Mouse (Mus musculus) midbrain, embryonic 12.5 days (tissue): ENCODE results near the gene Cmas. TPM values are rescaled to one million over a fixed set of nuclear protein-coding genes. Genes with fewer than 3 reads are reported as not detected.

Source experiments
- ATAC-seq: fragments of 200-750 bp; cut with Nextera tagmentation; 2 replicates; pipeline ENCODE4 v1.8.0; 2017; ENCODE audit warnings: low read depth, moderate TSS enrichment, moderate library complexity; ENCODE audit not compliant: low FRiP score
- H3K27ac ChIP-seq: fragments of 300-500 bp; sonication (generic); replicated peaks from 2 replicates; pipeline ENCODE4 v1.5.1; 2016; ENCODE audit warnings: mild to moderate bottlenecking
- H3K27me3 ChIP-seq: fragments of 300-500 bp; sonication (generic); 2 replicates; pipeline ENCODE4 v1.6.1; 2016; ENCODE audit warnings: mild to moderate bottlenecking
- H3K36me3 ChIP-seq: fragments of 300-500 bp; sonication (generic); 2 replicates; pipeline ENCODE4 v1.6.1; 2016
- H3K4me1 ChIP-seq: fragments of 300-500 bp; sonication (generic); 2 replicates; pipeline ENCODE4 v1.6.1; 2016
- H3K4me2 ChIP-seq: fragments of 300-500 bp; sonication (generic); replicated peaks from 2 replicates; pipeline ENCODE4 v1.6.1; 2016; ENCODE audit warnings: mild to moderate bottlenecking, moderate library complexity
- H3K4me3 ChIP-seq: fragments of 300-500 bp; sonication (generic); 2 replicates; pipeline ENCODE4 v1.5.1; 2016; ENCODE audit warnings: mild to moderate bottlenecking
- H3K9ac ChIP-seq: fragments of 300-500 bp; sonication (generic); replicated peaks from 2 replicates; pipeline ENCODE4 v1.6.1; 2016; ENCODE audit warnings: mild to moderate bottlenecking, moderate library complexity
- H3K9me3 ChIP-seq: fragments of 300-500 bp; sonication (generic); 2 replicates; pipeline ENCODE4 v1.6.1; 2016; ENCODE audit warnings: mild to moderate bottlenecking
- WGBS: fragments of 180-500 bp; shearing (Covaris S2); methylation state at CpG from one replicate; pipeline ENCODE4 v1.1.7; 2016; 5-methylcytosine and 5-hydroxymethylcytosine counted together
- polyA plus RNA-seq: library from polyadenylated mRNA; unstranded; fragments of >200 nt; fragmentation: Nextera tagmentation; extraction: Ambion mirVana; gene quantifications from 2 replicates; pipeline ENCODE4 v1.2.1, GENCODE M21; 2016

The Cmas gene
- polyA plus RNA-seq, result 138 and 143 TPM in 2 replicates

DNA sequence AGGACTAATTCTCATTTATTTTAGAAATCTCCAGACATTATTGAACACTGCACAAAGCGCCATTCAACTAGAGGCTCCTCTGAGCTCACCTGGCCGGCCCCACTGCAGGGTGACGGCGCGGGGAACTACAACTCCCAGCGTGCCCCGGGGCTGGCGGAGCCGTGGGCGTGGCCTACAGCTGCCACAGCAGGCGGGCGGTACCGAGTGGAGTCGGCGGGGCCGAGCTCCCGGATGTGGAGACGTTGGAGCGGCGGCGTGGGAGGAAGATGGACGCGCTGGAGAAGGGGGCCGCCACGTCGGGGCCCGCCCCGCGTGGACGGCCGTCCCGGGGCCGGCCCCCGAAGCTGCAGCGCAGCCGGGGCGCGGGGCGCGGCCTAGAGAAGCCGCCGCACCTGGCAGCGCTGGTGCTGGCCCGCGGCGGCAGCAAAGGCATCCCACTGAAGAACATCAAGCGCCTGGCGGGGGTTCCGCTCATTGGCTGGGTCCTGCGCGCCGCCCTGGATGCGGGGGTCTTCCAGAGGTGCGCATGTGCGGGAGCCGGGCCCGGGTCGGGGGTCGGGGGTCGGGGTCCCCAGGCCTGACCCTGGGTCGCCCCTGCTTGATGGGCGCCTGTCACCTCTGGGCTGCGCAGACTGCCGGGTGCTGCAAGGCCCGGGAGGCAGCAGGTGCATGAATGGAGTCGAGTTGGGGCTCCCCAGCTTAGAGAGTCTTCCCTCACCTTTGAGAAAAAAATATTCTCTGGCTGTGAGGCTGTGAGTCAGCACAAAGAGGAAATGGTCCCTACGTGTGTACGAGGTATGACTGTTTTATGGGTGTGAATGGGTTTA is at the start of gene Cmas:
Cmas (plus strand) TSS at position 180 of the 827 bp plus-strand sequence.
- H3K9ac ChIP-seq, result peak within 1 kb of the TSS; percentile 90
- peaks cover 21% of the 10 kb centered on the region for H3K4me1 ChIP-seq
- under 1% methylated on average over 66 of the region's 68 CpGs for WGBS

DNA sequence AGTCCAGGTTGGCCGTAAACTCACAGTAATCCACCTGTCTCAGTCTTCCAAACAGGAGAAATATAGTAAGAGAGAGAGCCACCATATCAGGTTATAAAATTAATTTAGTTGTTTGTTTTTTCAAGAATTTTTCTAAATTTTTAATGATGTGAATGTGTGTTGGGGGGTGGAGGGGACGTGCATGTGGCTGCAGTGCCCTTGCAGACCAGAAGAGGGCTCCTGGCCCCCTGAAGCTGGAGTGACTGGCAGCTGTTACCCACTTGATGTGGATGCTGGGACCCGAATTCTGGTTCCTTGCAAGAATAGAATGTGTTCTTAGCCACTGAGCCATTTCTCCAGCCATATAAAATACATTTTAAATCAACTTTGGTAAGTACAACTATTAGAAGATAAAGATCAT is 49.8 kb upstream of the Cmas start:
- Histone ChIP-seq H3K4me3 (no peak overlapping the region), H3K4me1 (peaks cover 9% of the 10 kb centered on the region), H3K27me3 (peaks cover 11% of the 10 kb centered on the region), H3K4me2 (no peak overlapping the region), H3K36me3 (no peaks in the 10 kb centered on the region), H3K27ac (no peak overlapping the region), H3K9me3 (no peaks in the 10 kb centered on the region), H3K9ac (no peak overlapping the region)
- no peak for ATAC-seq
- WGBS, result 75% methylated on average over 3 of the region's 3 CpGs

More for the DNA sequence above, at the start of gene Cmas:
- Histone ChIP-seq H3K4me2 (peak within 1 kb of the TSS; percentile 57), H3K4me3 (peak within 1 kb of the TSS; percentile 92), H3K27ac (peak within 1 kb of the TSS; percentile 71), H3K27me3 (peaks cover 26% of the 10 kb centered on the region), H3K9me3 (no peaks in the 10 kb centered on the region), H3K36me3 (0 out of 2 replicates have a peak, but pooled peaks cover 8% of the 10 kb centered on the region)
- ATAC-seq, result peak; percentile 96

DNA sequence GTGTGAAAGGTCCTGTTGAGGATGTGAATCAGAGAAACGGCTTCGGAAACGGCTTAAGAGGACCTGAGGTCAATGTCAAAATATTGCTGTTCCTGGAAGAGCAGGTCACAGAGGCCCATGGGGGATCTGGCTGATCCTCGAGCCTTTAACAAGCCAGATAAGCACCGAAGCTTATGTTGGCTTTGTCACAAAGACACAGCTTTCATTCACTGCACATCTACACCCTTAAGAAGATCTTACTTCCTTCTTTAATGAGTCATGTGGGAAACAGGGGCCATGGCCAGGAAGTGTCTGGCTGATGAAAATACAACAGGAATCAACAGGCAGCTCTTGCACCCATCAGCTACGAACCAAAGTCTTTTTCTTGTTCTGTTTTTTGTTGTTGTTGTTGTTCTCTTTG is 48.1 kb upstream of the Cmas start:
- no peak overlapping the region for H3K4me3 ChIP-seq
- ATAC-seq, result no peak
- no peak overlapping the region for H3K27ac ChIP-seq
- H3K36me3 ChIP-seq, result no peaks in the 10 kb centered on the region
- H3K9me3 ChIP-seq, result no peaks in the 10 kb centered on the region
- 85% methylated on average over 6 of the region's 6 CpGs for WGBS
- H3K4me2 ChIP-seq, result no peak overlapping the region
- H3K27me3 ChIP-seq, result 0 out of 2 replicates have a peak, but pooled peaks cover 3% of the 10 kb centered on the region
- H3K4me1 ChIP-seq, result no peaks in the 10 kb centered on the region
- H3K9ac ChIP-seq, result no peak overlapping the region

DNA sequence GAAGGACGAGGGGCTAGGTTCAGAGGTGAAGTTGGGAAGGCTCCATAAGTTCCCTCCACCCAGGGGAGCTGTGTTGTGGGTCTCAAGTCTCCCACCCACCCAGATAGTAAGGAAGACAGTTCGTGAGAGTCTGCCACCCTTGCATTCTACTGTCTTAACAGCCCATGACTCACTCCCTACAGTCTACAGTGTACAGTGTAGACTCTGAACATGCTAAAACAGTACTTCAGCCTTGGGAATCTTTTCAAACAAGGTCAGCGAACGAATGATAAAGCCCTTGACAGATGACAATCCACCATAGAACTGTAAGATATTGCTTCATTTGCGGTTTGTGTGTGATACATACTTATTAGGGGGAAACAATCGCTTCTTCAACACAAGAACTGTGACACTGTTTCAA is 45.8 kb upstream of the Cmas start:
- 89% methylated on average over 6 of the region's 6 CpGs for WGBS
- H3K27me3 ChIP-seq, result no peaks in the 10 kb centered on the region

DNA sequence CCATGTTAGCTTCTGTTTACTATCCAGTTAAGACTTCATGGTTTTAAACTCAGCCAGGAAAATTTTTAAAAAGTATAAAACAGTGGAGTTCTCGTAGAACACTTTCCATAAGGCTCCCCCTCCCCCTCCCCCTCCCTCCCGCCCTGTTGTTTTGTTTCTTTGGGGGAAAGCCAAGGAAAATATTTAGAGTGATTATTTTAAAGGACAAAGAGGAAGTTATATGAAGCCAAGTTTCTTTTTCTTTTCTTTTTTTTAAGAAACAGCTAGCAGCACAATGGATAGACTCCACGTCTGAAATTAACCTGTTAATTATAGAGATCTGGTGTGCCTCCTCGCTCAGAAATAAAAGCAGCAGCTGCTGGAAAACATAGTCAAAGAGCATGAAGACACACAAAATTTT is 45.4 kb upstream of the Cmas start:
- ATAC-seq, result no peak
- Histone ChIP-seq H3K27me3 (no peaks in the 10 kb centered on the region), H3K4me2 (no peak overlapping the region), H3K4me1 (no peaks in the 10 kb centered on the region), H3K36me3 (no peaks in the 10 kb centered on the region), H3K9me3 (no peaks in the 10 kb centered on the region), H3K9ac (no peak overlapping the region), H3K4me3 (no peak overlapping the region), H3K27ac (no peak overlapping the region)
- 68% methylated on average over 4 of the region's 4 CpGs for WGBS

More for the DNA sequence above, 45.8 kb upstream of the Cmas start:
- Histone ChIP-seq H3K9ac (no peak overlapping the region), H3K36me3 (no peaks in the 10 kb centered on the region), H3K4me2 (no peak overlapping the region), H3K27ac (no peak overlapping the region), H3K4me3 (no peak overlapping the region), H3K9me3 (no peaks in the 10 kb centered on the region), H3K4me1 (no peaks in the 10 kb centered on the region)
- ATAC-seq, result no peak

DNA sequence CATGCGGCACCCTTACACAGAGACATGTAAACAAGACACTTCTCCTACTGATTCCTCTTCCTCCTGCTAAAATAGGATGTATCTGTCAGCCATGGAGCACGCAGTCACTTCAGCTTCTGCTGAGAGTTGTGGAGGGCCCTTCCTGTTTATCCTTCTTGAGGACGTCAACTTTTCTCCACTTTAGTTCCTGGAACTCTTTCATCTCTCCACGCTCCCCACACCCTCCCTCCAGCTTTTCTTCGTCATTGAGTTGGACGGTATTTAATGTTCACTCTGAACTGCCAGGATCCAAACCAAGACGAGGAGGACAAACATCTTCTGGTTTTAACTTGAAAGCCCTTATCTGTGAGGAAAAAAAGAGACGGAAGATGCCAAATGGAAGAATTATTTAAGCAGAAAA is 41.5 kb upstream of the Cmas start:
- WGBS, result 84% methylated on average over 8 of the region's 8 CpGs

DNA sequence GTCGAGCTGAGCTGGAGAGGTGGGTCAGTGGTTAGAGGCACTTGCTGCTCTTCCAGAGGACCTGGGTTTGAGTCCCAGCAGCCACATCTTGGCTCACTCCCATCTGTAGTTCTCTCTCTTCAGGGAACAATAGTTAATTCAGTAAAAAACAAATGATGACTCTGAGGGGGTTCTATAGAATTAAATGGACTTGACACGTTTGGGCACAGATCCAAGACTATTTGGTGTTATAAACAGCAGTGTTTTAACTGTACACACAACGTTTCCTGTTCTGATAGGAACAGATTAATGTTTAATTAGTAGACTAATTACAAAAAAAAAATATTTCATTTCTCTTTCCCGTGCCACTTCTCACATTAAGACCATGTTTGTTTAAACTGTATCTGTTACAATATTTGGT is 39.3 kb upstream of the Cmas start:
- Histone ChIP-seq H3K27me3 (no peaks in the 10 kb centered on the region), H3K9ac (no peak overlapping the region), H3K4me1 (no peaks in the 10 kb centered on the region), H3K36me3 (no peaks in the 10 kb centered on the region), H3K27ac (no peak overlapping the region), H3K4me3 (no peak overlapping the region), H3K4me2 (no peak overlapping the region), H3K9me3 (no peaks in the 10 kb centered on the region)
- no peak for ATAC-seq
- WGBS, result 80% methylated on average over 4 of the region's 4 CpGs

More for the DNA sequence above, 41.5 kb upstream of the Cmas start:
- no peak overlapping the region for H3K4me2 ChIP-seq
- H3K9me3 ChIP-seq, result no peaks in the 10 kb centered on the region
- no peak overlapping the region for H3K9ac ChIP-seq
- no peaks in the 10 kb centered on the region for H3K27me3 ChIP-seq
- no peak overlapping the region for H3K4me3 ChIP-seq
- H3K27ac ChIP-seq, result no peak overlapping the region
- no peaks in the 10 kb centered on the region for H3K4me1 ChIP-seq
- no peaks in the 10 kb centered on the region for H3K36me3 ChIP-seq
- no peak for ATAC-seq

DNA sequence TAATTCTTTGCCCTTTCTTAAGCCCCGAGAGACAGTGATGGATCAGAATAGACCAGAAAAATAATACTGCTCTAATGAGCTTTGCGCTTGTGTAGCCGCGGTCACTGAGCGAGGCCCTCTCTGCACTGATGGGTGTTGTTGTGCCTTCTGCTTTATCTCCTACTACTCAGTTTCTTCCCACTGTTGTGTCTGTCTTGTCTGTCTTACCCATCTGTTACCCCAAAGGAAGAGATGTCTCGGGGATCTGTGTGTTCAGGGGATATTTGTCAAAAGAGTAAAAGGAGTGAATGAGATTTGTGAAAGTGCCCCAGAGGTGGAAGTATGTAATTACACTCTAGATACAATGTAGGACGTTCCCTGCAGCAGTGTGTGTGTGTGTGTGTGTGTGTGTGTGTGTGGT is 38.3 kb upstream of the Cmas start:
- Histone ChIP-seq H3K4me2 (no peak overlapping the region), H3K36me3 (no peaks in the 10 kb centered on the region), H3K4me3 (no peak overlapping the region), H3K27me3 (no peaks in the 10 kb centered on the region), H3K27ac (no peak overlapping the region), H3K4me1 (no peaks in the 10 kb centered on the region), H3K9me3 (peaks cover 7% of the 10 kb centered on the region; the same call in 1 of the 2 replicates), H3K9ac (no peak overlapping the region)
- 81% methylated on average over 7 of the region's 7 CpGs for WGBS
- no peak for ATAC-seq

DNA sequence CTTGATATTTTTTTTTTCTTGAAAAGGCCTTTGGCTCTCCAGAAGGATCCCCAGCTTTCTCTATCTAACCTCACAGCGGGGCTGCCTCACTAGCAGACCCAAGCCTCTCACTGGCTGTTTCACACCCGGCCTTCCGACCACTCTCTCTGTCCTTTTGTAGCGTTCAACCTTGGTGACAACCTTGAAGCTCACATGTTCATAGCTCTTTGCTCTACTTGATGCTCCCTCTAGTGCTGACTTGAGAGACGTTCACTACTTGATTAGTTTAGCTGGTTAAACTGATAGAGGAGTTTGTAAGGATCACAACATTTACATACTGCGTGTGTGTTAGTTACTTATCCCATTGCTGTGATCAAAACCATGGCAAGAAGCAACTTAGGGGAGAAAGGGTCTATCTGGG is 35.8 kb upstream of the Cmas start:
- H3K9ac ChIP-seq, result no peak overlapping the region
- H3K9me3 ChIP-seq, result peaks cover 7% of the 10 kb centered on the region; the same call in 1 of the 2 replicates
- H3K36me3 ChIP-seq, result no peaks in the 10 kb centered on the region
- no peak overlapping the region for H3K4me3 ChIP-seq
- ATAC-seq, result no peak
- WGBS, result 68% methylated on average over 6 of the region's 6 CpGs
- no peaks in the 10 kb centered on the region for H3K27me3 ChIP-seq
- H3K4me1 ChIP-seq, result no peaks in the 10 kb centered on the region
- no peak overlapping the region for H3K27ac ChIP-seq
- H3K4me2 ChIP-seq, result no peak overlapping the region

DNA sequence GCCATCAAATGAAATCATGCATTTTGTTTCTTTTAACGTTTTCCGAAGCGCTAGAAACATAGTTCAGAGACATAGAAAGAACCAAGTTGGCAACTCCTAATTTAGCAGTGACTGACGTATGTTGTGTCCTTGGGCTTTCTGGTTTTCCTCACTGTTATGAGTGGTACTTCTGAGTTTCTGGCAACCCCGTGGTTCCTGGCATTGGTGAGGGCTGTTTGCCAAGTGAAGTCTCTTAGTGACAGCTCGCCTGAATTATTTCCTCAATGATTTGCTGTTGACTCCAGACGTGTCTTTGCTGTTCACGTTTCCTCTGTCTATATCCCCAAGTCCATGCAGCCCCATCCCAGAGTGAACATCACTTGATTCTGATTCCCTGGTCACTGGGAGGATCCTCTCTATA is 34.8 kb upstream of the Cmas start:
- Histone ChIP-seq H3K9ac (no peak overlapping the region), H3K4me1 (no peaks in the 10 kb centered on the region), H3K27me3 (no peaks in the 10 kb centered on the region), H3K27ac (no peak overlapping the region), H3K4me3 (no peak overlapping the region), H3K36me3 (no peaks in the 10 kb centered on the region), H3K9me3 (peaks cover 7% of the 10 kb centered on the region; the same call in 1 of the 2 replicates), H3K4me2 (no peak overlapping the region)
- 87% methylated on average over 8 of the region's 8 CpGs for WGBS
- ATAC-seq, result no peak

DNA sequence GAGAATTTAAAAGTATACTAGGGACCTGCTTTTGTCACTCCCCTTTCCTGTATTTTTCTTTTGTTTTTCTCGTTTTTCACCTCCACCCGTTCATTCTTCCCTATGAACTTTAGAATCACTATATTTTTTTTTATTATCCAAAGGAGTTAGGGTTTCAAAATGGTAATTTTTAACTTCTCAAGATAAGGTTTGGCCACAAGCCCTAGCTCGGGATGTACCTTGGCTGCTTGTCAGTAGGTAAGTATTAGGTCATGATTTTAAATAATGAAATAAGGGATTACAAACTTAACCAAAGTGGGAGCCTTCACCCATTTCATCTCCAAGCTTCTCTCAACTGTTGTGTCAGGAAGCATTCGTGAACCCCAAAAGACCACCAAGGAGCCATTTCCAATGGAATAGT is 30.5 kb upstream of the Cmas start:
- Histone ChIP-seq H3K4me2 (no peak overlapping the region), H3K9ac (no peak overlapping the region), H3K9me3 (peaks cover 7% of the 10 kb centered on the region; the same call in 1 of the 2 replicates), H3K36me3 (no peaks in the 10 kb centered on the region), H3K4me1 (no peaks in the 10 kb centered on the region), H3K4me3 (no peak overlapping the region), H3K27ac (no peak overlapping the region), H3K27me3 (no peaks in the 10 kb centered on the region)
- 87% methylated on average over 4 of the region's 4 CpGs for WGBS
- no peak for ATAC-seq

DNA sequence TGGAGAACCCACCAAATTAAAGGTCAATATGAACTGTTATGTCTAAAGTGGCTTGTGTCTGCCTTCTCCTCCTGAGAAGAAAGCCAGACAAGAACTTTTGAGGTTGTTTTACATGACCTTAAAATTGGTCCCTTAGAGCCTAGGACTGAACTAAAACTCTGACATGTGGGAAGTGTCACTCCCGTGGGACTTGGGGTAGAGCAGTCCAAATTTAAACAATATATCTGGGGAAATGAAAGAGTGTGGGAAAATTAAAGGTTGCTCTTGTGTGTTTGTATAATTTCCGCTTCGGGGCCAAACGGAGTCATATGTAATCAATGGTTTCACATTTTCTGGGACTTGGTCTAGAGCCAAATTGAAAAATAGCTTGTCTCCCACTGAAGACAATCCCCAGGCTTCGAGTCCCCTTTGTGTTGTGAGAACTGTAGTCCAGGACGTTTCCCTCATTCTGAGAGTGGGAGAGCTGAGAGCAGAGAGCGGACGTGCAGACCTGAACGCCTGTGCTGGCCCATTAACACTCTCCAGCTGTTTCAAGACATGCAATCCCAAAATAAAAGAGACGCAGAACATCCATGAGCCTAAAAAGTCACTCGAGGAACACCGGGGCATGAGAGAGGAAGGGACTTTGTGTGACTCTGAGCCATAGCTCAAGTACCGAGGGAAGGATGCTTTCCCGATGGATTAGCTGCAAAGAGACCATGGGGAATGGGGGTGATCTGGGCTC is 23.8 kb upstream of the Cmas start:
- ATAC-seq, result no peak
- H3K4me3 ChIP-seq, result no peak overlapping the region
- no peaks in the 10 kb centered on the region for H3K9me3 ChIP-seq
- H3K9ac ChIP-seq, result no peak overlapping the region
- H3K4me1 ChIP-seq, result no peaks in the 10 kb centered on the region
- H3K4me2 ChIP-seq, result no peak overlapping the region
- 76% methylated on average over 14 of the region's 14 CpGs for WGBS
- H3K27me3 ChIP-seq, result no peaks in the 10 kb centered on the region
- H3K27ac ChIP-seq, result no peak overlapping the region
- no peaks in the 10 kb centered on the region for H3K36me3 ChIP-seq
